Mouse (Mus musculus) forebrain, embryonic 14.5 days (tissue): ENCODE results near the gene Slc29a1. TPM values are rescaled to one million over a fixed set of nuclear protein-coding genes. Genes with fewer than 3 reads are reported as not detected.
A peak's percentile ranks its signal among the peaks of the same experiment; 100 is the strongest.

Source experiments
- ATAC-seq: fragments of 200-750 bp; cut with Nextera tagmentation; 2 replicates; pipeline ENCODE4 v1.8.0; 2017; ENCODE audit warnings: mild to moderate bottlenecking, moderate library complexity
- DNase-seq: peaks from one replicate; pipeline ENCODE4 v3.0.0-alpha.2; 2015; ENCODE audit warnings: low spot score
- H3K27ac ChIP-seq: fragments of 300-500 bp; sonication (generic); 2 replicates; pipeline ENCODE4 v1.5.1; 2014; ENCODE audit warnings: low read depth, mild to moderate bottlenecking, control low read depth, low read length, moderate library complexity
- H3K27me3 ChIP-seq: fragments of 300-500 bp; sonication (generic); replicated peaks from 2 replicates; pipeline ENCODE4 v1.6.1; 2014; ENCODE audit warnings: low read length, control low read depth, mixed read lengths; ENCODE audit not compliant: control insufficient read depth, insufficient read depth
- H3K36me3 ChIP-seq: fragments of 300-500 bp; sonication (generic); 2 replicates; pipeline ENCODE4 v1.6.1; 2014; ENCODE audit warnings: low read length, control low read depth; ENCODE audit not compliant: control insufficient read depth, insufficient read depth
- H3K4me1 ChIP-seq: fragments of 300-500 bp; sonication (generic); 2 replicates; pipeline ENCODE4 v1.6.1; 2014; ENCODE audit warnings: antibody characterized with exemption, low read length, control low read depth; ENCODE audit not compliant: control insufficient read depth, insufficient read depth
- H3K4me2 ChIP-seq: fragments of 300-500 bp; sonication (generic); 2 replicates; pipeline ENCODE4 v1.6.1; 2014; ENCODE audit warnings: mild to moderate bottlenecking, control low read depth, low read length
- H3K4me3 ChIP-seq: fragments of 300-500 bp; sonication (generic); 2 replicates; pipeline ENCODE4 v1.5.1; 2014; ENCODE audit warnings: low read depth, low read length, control low read depth
- H3K9ac ChIP-seq: fragments of 300-500 bp; sonication (generic); 2 replicates; pipeline ENCODE4 v1.6.1; 2014; ENCODE audit warnings: mild to moderate bottlenecking, low read length, control low read depth, moderate library complexity
- H3K9me3 ChIP-seq: fragments of 300-500 bp; sonication (generic); replicated peaks from 2 replicates; pipeline ENCODE4 v1.6.1; 2016; ENCODE audit warnings: low read length, control low read depth, mixed read lengths; ENCODE audit not compliant: control insufficient read depth
- WGBS: fragments of 180-500 bp; shearing (Covaris S2); extraction: QIAGEN DNeasy Blood & Tissue Kit; methylation state at CpG from one replicate; pipeline ENCODE4 v1.1.7; 2014; 5-methylcytosine and 5-hydroxymethylcytosine counted together
- polyA plus RNA-seq: library from polyadenylated mRNA; unstranded; fragments of >200 nt; fragmentation: Nextera tagmentation; extraction: Ambion mirVana; gene quantifications from 2 replicates; pipeline ENCODE4 v1.2.1, GENCODE M21; 2014

Slc29a1 gene
- polyA plus RNA-seq, 1 experiment from 2014 or later, result 53.0 TPM

DNA sequence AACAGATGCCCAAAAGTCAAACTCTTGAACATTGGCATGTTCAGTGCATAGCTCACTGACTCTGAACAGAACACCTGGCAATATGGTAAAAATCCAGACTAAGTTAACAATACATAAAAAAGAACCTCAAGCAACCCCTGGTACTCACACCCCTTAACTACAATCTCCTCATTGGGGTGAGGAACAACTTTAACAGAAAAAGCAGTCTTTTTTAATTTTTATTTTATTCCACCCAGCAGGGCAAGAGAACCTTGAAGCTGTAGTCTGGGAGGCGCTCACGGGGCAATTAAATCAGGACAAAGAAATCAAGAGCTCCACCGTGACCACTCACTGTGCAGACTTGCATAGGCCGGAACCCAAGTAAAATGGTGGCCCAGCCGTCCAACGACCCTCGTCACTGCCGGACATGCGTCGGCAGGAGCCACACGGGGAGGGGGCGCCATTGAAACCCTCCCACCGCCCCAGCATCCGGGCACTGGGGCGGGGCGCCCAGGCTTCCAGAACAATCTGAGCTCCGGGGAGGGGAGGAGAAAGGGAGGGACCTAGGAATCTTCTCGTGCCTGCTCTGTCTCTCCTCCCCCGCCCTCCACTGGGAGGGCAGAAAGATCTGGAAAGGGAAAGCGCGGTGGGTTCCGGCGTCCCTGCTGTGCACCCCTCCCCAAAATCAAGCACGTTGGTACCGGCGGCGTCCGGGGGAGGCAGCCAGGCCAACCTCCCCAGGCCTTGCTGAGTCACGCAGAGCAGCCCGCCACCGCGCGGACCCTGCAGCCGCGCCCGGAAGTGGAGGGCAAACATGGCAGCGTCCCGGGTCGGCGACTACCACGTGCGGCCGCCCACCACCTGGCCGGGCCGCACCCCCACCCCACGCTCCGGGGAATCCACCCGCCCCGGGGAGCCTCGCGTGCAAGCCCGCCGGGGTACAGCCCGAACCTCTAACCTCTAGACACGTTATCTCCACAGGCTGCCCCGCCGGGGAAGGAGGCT is 27.0 kb downstream of the Slc29a1 start:
- peak overlapping the region; percentile 98 for H3K27ac ChIP-seq
- peaks cover 6% of the 10 kb centered on the region for H3K4me1 ChIP-seq
- DNase-seq, result peak; percentile 90
- H3K9me3 ChIP-seq, result no peaks in the 10 kb centered on the region
- WGBS, result 1% methylated on average over 49 of the region's 57 CpGs
- peak; percentile 57 for ATAC-seq
- H3K4me3 ChIP-seq, result peak overlapping the region; percentile 99
- peak overlapping the region; percentile 99 for H3K9ac ChIP-seq
- no peaks in the 10 kb centered on the region for H3K27me3 ChIP-seq
- peak overlapping the region; percentile 95 for H3K4me2 ChIP-seq
- peaks cover 43% of the 10 kb centered on the region for H3K36me3 ChIP-seq

DNA sequence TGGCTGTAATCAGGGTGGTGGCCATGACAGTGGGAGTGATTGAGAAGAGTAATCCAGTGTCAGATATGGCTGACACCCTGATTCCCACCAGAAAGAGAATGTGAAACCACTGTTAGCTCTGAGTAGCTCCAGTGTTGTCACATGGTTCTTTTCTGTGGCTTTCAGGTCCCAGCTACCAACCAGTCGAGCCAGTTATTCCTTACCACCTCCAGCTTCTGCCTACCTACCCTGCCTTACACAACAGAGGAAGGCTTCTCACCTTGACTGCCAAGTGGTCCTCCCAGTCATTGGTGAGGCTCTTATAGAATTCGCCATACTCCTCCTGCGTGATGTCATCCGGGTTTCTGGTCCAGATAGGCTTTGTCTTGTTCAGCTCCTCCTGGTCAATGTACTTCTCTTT is 29.4 kb downstream of the Slc29a1 start:
- Histone ChIP-seq H3K4me2 (no peak overlapping the region), H3K9ac (no peak overlapping the region), H3K4me3 (no peak overlapping the region), H3K9me3 (no peaks in the 10 kb centered on the region), H3K36me3 (peaks cover 67% of the 10 kb centered on the region), H3K4me1 (peaks cover 9% of the 10 kb centered on the region), H3K27ac (no peak overlapping the region), H3K27me3 (no peaks in the 10 kb centered on the region)
- DNase-seq, result no peak
- 87% methylated on average over 4 of the region's 4 CpGs for WGBS
- no peak for ATAC-seq

DNA sequence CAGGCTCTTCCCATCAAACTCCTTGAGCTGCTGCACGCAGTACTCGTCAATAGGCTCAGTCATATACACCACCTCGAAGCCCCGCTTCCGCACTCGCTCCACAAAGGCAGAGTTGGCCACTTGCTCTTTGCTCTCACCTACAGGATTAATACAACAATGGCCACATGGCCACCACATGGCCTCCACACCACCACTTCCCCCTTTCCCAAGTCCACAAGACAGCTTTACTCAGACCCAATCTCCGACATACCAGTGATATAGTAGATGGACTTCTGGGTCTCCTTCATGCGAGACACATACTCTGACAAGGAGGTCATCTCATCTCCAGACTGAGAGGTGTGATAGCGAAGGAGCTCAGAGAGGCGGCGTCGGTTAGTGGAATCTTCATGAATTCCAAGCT is 30.4 kb downstream of the Slc29a1 start:
- Histone ChIP-seq H3K27me3 (no peaks in the 10 kb centered on the region), H3K4me1 (peaks cover 8% of the 10 kb centered on the region), H3K9ac (no peak overlapping the region), H3K9me3 (no peaks in the 10 kb centered on the region), H3K27ac (no peak overlapping the region), H3K4me3 (no peak overlapping the region), H3K36me3 (peaks cover 68% of the 10 kb centered on the region), H3K4me2 (no peak overlapping the region)
- DNase-seq (no peak), ATAC-seq (no peak)
- 84% methylated on average over 12 of the region's 12 CpGs for WGBS

DNA sequence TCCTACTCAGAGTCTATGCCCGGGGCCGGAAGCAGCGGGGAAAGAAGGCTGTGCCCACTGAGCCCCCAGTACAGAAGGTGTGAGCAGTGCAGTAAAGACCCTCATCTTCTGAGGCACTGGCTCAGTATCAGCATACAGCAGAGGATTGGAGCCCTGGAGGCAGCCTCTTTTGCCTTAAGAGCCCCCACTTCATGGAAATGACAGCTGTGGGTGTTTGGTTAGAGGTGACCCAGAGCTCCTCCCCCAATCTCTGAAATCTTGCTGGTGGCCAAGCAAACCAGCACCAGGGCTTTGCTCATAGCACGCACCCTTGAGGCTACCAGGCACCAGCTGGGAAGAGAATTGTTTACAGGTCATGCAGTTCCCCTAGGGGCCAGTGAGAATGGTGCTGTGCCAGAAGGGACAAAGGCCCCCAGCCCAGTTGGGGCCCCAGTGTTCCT is 32.2 kb downstream of the Slc29a1 start:
- peaks cover 68% of the 10 kb centered on the region for H3K36me3 ChIP-seq
- WGBS, result 25% methylated on average over 4 of the region's 4 CpGs
- H3K4me2 ChIP-seq, result no peak overlapping the region
- DNase-seq, result no peak
- no peak overlapping the region for H3K4me3 ChIP-seq
- 0 out of 2 replicates have a peak overlapping the region, but pooled peaks have one; percentile 1 for H3K27ac ChIP-seq
- H3K9ac ChIP-seq, result no peak overlapping the region; the same call in 1 of the 2 replicates
- peaks cover 8% of the 10 kb centered on the region for H3K4me1 ChIP-seq
- ATAC-seq, result no peak
- no peaks in the 10 kb centered on the region for H3K9me3 ChIP-seq
- no peaks in the 10 kb centered on the region for H3K27me3 ChIP-seq

DNA sequence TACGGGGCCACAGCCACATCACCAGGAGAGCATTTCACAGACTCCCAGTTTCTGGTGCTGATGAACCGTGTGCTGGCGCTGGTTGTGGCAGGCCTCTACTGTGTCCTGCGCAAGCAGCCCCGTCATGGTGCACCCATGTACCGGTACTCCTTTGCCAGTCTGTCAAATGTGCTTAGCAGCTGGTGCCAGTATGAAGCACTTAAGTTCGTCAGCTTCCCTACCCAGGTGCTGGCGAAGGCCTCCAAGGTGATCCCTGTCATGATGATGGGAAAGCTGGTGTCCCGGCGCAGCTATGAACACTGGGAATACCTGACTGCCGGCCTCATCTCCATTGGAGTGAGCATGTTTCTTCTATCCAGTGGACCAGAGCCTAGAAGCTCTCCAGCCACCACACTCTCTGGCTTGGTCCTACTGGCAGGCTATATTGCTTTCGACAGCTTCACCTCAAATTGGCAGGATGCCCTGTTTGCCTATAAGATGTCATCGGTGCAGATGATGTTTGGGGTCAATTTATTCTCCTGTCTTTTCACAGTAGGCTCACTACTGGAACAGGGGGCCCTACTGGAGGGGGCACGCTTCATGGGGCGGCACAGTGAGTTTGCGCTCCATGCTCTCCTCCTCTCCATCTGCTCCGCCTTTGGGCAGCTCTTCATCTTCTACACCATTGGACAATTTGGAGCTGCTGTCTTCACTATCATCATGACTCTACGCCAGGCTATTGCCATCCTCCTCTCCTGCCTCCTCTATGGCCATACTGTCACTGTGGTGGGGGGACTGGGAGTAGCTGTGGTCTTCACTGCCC is 32.8 kb downstream of the Slc29a1 start:
- 0 out of 2 replicates have a peak overlapping the region, but pooled peaks have one; percentile 1 for H3K27ac ChIP-seq
- DNase-seq, result no peak

DNA sequence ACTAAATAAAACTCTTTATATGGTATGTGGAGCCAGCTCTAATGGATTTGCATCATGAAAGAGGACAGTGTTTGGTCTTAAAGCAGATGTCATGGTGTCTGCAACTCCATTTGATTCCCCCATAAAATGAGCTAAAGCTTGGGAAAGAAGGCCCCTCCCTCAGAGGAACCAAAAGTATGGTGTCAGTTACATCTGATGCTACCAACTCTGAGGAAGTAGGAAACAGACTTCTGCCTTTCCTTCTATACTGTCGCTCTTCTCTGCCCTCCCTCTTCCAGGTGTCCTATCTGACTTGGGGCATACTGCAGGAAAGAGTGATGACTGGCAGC is 33.4 kb downstream of the Slc29a1 start:
- DNase-seq, result no peak

More for the DNA sequence above, 32.8 kb downstream of the Slc29a1 start:
- WGBS, result 69% methylated on average over 18 of the region's 18 CpGs
- Histone ChIP-seq H3K4me3 (no peak overlapping the region), H3K4me2 (no peak overlapping the region), H3K27me3 (no peaks in the 10 kb centered on the region), H3K9me3 (no peaks in the 10 kb centered on the region), H3K4me1 (peaks cover 8% of the 10 kb centered on the region), H3K36me3 (peaks cover 66% of the 10 kb centered on the region), H3K9ac (no peak overlapping the region; the same call in 1 of the 2 replicates)
- ATAC-seq, result no peak

DNA sequence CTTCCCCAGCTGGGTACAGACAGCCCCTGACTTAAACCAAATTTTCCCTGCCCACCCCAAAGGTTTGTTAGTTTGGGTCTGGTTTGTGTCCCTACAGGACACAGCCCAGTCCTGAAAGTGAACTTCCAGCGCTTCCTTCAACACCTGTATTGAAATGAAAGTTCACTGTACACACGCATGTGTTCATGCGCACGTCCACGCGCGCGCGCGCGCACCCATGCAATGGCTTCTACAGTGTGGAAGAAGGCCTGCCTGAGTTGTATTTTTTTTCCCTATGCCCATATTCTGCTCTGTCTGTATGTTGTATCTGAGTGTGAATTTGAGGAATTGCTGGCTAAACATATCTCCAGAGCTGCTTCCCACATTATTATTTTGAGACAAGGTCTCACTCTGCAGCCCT is 34.3 kb downstream of the Slc29a1 start:
- ATAC-seq, result no peak
- no peak overlapping the region for H3K27ac ChIP-seq
- peak overlapping the region; percentile 82 for H3K4me3 ChIP-seq
- peaks cover 8% of the 10 kb centered on the region for H3K4me1 ChIP-seq
- no peaks in the 10 kb centered on the region for H3K9me3 ChIP-seq
- H3K36me3 ChIP-seq, result peaks cover 52% of the 10 kb centered on the region
- H3K4me2 ChIP-seq, result peak overlapping the region; percentile 98
- no peak for DNase-seq
- H3K27me3 ChIP-seq, result no peaks in the 10 kb centered on the region
- peak overlapping the region; percentile 88 for H3K9ac ChIP-seq
- WGBS, result 93% methylated on average over 11 of the region's 11 CpGs

More for the DNA sequence above, 33.4 kb downstream of the Slc29a1 start:
- no peaks in the 10 kb centered on the region for H3K27me3 ChIP-seq
- H3K4me3 ChIP-seq, result no peak overlapping the region
- WGBS, result 100% methylated on average over 1 of the region's 1 CpGs
- H3K4me2 ChIP-seq, result no peak overlapping the region
- H3K27ac ChIP-seq, result no peak overlapping the region
- H3K9ac ChIP-seq, result no peak overlapping the region
- peaks cover 8% of the 10 kb centered on the region for H3K4me1 ChIP-seq
- no peaks in the 10 kb centered on the region for H3K9me3 ChIP-seq
- ATAC-seq, result no peak
- peaks cover 61% of the 10 kb centered on the region for H3K36me3 ChIP-seq

DNA sequence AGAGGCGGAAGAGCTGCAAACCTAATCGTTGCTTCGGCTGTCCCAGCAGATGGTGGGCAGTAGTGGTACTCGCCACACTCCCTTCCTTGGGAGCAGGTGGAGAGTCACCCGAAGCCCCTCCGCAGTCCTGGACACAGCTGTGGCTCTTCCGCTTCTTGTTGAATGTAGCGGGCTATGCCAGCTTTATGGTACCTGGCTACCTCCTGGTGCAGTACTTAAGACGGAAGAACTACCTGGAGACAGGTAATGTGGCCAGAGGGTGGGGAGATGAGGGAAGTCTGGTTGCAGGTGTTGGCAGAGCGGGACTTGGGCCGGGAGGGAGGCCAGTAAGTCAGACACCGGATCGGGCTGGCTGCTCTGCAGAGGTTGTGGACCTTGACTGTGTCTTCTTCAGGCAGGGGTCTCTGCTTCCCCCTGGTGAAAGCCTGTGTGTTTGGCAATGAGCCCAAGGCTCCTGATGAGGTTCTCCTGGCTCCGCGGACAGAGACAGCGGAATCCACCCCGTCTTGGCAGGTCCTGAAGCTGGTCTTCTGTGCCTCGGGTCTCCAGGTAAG is 34.8 kb downstream of the Slc29a1 start:
- Histone ChIP-seq H3K9ac (peak overlapping the region; percentile 88), H3K27ac (peak overlapping the region; percentile 81), H3K4me1 (peaks cover 8% of the 10 kb centered on the region), H3K9me3 (no peaks in the 10 kb centered on the region), H3K4me3 (peak overlapping the region; percentile 82), H3K27me3 (no peaks in the 10 kb centered on the region), H3K36me3 (peaks cover 47% of the 10 kb centered on the region), H3K4me2 (peak overlapping the region; percentile 98)
- no peak for DNase-seq
- WGBS, result 7% methylated on average over 18 of the region's 18 CpGs
- ATAC-seq, result no peak
